Mouse (Mus musculus) right cerebral cortex, postnatal 4 days (tissue): ENCODE results near the gene Cnnm2.
A peak's percentile ranks its signal among the peaks of the same experiment; 100 is the strongest.

ENCODE experiments used
- DNase-seq: peaks from one replicate; pipeline ENCODE4 v3.0.0-alpha.2; 2022

Gene Cnnm2

DNA sequence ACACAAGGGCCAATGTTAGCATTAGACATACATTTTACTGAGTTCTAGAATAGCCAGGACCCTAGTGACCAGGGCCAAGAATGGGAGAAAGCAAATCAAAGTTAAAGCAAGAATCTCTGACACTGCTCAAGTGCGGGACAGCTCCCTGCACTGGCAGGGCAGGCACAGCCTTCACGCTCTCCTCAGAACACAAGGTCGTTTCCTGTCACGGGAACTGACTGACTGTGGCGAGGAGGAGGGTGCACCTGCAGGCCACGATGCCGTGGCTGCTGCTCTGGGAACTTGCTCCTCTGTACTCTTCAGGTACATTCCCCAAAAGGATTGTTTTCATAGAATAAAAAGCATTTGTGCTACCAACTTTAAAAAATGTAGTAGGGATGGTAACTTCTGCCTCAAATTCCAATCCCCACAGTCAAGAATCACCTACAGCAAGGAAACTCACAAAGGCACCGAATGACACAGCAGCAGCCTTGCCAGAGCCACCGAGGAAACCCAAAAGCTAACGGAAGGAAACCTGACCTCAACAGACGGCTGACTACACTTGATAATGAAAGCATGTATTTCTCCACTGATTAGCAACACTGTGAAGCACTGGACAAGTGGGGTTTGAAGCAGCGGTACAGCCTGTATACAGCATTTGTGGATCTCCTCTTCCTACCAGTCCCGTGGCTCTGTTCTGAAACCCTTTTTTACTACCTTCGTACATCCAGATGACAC, 126.6 kb downstream of the Cnnm2 start:
- no peak for DNase-seq

- no peak for DNase-seq
These were observed 128.3 kb downstream of the Cnnm2 start for GRCm38 (mm10) chr19:46889666-46890065.

DNA sequence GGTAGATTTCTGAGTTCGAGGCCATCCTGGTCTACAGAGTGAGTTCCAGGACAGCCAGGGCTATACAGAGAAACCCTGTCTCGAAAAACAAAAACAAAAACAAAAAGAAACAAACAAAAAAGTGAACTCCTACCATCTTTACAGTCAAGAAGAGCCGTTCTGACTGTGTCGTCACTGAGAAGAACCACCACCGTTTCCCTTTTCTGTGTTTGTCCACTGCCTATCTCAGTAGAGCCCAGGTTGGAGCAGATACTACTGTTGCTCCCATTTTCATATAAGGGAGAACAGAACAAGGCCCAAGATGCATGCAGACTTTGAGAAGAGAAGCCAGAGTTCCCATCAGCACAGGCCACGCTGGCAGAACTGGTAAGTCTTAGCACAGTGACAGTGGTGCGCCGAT, 129.3 kb downstream of the Cnnm2 start:
- DNase-seq = no peak

DNA sequence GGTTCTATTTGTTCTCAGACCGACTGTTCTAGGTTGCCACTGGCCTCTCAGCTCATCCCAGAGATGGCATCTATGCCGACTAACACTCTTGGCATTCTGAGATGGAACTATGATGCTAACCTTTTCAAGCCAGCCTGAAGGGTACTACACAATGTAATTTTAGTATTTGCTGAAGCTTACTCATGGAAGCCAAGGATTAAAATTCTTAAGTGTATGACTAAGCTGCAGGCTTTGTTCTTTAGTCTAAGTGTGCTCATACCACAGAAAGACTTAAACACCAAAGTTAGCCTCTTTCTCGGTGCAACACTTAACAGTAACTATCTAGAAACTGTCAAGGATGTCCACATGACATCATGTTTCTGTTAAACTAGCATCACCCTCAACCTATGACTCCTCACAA, 131.5 kb downstream of the Cnnm2 start:
- DNase-seq = no peak

DNA sequence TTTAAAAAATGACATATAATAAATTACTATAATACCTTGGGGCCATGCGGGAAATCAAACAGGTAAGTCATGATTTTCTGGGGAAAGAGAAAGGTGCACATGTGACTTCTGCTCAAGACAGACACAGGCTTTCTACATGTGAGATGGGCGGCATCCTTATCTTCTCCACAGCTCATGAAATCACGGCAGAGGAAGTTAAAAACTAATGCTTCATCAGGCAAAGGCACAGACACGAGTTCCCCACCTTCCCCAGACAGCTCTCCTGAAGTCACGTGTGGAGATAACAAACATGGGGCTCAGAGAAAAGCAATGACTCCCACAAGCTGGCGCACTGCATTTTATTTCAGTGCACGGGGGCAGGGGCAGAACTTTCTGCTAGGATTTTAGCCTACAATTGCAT, 132.1 kb downstream of the Cnnm2 start:
- no peak for DNase-seq

DNA sequence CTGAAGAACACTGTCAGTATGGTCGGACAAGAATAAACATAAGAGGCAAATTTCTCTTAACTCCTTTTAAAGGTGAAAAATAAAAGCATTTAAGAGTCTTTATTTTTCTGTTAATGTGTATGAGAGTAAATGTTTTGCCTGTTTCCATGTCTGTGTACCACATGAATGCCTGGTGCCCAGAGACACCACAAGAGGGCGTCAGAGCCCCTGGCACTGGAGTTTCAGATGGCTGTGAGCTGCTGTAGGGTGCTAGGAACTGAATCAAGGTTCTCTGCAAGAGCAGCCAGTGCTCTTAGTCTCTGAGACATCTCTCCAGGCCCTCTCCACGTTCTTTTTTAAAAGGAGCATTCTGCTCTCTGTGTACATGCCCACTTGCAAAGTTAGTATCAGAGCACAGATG, 135.7 kb downstream of the Cnnm2 start:
- no peak for DNase-seq

- DNase-seq = no peak
These were observed 136.8 kb downstream of the Cnnm2 start for GRCm38 (mm10) chr19:46898222-46898621.

GRCm38 (mm10) chr19:46899306-46899705, 137.9 kb downstream of the Cnnm2 start:
- no peak for DNase-seq

DNA sequence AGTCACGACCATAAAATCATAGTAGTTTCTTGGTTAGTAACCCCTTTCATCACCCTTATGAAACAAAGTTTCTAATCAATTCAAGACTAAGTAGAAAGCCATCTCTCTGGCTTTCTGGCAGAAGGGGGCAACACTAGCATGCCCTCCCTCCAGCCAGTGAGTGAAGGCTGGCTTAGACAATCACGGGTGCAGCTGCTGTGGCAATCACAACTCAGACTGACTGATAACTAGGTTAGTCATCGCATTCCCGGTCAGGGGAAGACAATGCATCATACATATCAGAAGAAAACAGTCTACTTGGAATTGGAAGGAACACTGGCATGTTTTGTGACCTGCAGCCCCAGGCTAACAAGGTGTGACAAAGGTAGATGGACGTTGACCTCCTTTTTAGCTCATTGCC, 138.5 kb downstream of the Cnnm2 start:
- DNase-seq = no peak

- DNase-seq = no peak
These were observed 139.4 kb downstream of the Cnnm2 start for GRCm38 (mm10) chr19:46900786-46901185.

GRCm38 (mm10) chr19:46901323-46901722, 139.9 kb downstream of the Cnnm2 start:
- DNase-seq = no peak

DNA sequence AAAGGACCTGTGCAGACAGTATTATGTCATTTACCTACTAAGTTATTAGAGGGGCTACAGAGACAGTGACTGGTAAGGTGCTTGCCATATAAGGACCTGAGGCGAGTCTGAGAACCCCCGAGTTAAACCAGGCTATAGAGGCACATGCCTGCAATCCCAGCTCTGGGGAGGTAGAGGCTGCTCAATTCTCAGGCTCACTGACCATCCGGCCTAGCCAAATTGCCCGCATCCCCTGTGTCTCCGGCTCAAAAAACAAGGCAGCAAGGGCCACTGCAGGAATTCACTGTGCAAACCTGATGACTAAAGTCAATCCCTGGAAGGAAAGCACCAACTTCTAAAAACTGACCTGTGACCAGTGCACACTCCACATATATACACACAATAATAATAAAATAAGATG, 142.0 kb downstream of the Cnnm2 start:
- no peak for DNase-seq

GRCm38 (mm10) chr19:46904907-46905306, 143.5 kb downstream of the Cnnm2 start:
- DNase-seq = no peak

- DNase-seq = no peak
These were observed 144.0 kb downstream of the Cnnm2 start for GRCm38 (mm10) chr19:46905383-46905782.

GRCm38 (mm10) chr19:46905971-46906370, 144.6 kb downstream of the Cnnm2 start:
- DNase-seq = no peak

DNA sequence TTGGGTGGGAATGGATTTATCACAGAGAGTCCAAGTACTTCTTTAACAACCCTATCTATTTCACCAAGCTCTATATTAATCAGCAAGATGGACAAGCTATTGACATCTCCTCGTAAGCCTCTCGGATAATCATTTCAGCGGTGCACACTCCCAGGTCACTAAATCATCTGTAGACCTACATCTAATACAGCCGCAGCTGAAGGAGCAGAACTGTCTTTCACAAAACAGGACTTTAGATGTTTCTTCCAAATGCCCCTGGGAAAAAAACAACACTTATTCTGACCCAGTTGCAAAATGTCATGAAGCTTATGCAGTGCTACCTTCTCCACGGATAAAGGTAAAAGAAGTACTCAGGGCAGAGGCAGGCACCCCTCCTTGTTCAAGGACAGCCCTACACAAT, 146.8 kb downstream of the Cnnm2 start:
- DNase-seq = no peak

GRCm38 (mm10) chr19:46908977-46909376, 147.6 kb downstream of the Cnnm2 start:
- DNase-seq = no peak

- DNase-seq = no peak
These were observed 150.1 kb downstream of the Cnnm2 start for GRCm38 (mm10) chr19:46911492-46911891.

GRCm38 (mm10) chr19:46913626-46914025, 152.2 kb downstream of the Cnnm2 start:
- no peak for DNase-seq

DNA sequence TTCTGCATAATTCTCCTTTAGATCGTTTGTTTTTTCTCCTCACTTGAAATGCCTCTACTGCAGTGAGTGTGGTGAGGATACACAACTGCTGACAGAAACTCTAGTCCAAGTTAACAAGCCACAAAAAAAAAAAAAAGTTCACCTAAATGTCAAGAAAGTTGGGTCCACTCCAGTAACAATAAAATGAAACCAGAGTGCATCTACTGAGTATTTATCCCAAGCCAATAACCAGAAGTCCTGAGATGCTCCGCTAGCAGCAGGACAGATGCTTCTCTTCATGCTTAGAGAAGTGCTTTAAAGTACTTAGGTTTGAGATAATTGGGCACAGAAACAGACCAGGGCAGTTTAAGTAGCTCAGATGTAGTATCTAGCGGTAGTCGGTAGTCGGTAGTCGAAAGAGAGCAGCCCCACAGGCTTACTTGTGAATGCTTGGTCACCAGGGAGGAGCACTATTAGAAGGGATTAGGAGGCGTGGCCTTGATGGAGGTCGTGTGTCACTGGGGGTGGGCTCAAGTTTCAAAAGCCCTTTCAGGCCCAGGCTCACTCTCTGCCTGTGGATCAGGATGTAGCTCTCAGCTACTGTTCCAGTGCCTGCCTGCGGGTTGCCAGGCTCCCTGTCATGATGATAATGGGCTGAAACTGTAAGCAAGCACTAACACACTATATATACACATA, 154.1 kb downstream of the Cnnm2 start:
- DNase-seq = no peak

DNA sequence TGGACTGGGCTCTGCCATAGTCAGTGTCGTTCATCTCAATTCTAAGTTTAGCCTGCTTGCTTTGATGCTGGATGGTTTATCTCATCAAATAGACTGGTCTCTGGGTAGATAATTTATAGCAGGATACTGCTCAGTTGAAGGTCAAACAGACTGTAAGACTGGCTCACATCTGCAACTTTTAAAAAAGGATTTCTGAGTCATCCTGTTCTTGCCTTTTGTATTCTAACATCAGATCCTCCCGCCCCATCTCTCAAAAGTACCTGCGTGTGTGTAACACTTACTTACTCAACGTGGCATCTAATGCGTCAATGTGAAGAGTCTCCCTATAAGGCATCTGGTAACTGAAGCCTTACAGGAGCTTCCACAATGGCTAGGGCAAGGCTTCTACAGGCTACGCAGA, 159.2 kb downstream of the Cnnm2 start:
- no peak for DNase-seq

GRCm38 (mm10) chr19:46926357-46926756, 165.0 kb downstream of the Cnnm2 start:
- DNase-seq = no peak

DNA sequence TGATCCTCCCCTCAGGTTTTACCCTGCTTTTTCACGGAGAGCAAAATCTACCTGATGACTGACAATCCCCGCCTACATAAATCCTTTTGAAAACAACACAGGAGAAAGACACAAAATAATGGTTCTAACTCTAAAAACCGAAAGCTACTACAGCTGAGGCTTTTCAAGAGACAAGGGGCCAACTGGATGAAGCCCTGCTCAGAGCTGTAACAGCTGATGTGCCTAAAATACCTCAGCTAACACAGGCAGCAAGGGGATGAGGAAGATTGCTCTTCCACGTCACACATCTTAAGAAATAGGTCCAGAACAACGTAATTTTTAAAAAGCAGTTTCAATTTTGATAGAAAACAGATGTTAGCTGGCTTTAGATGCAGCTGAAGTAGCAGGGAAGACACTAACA, 165.6 kb downstream of the Cnnm2 start:
- no peak for DNase-seq

- no peak for DNase-seq
These were observed 166.7 kb downstream of the Cnnm2 start for GRCm38 (mm10) chr19:46928136-46928535.

DNA sequence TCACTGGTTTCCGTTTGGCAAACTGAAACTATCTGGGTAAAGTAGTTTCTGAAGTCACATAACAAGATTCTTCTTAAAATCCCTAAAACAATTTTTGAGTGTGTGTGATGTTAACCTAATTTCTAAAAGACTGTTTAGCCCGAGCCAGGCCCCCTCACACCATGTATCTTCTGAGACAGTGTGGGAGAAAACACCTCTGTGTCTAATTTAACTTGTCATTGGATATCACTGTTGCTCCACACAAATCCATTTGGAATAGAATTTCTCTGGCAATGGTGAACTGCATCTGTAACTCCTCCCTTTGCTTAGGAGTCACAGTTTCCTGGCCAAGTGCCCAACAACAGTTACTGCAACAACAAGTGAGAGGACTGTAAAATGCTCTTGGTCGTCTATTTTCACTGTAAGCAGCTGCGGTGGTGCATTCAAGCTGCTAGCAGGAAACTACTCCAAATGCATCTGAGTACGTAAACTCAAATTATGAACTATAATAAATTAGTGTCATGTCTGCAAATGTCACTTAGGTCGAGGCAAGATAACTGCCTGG, 167.7 kb downstream of the Cnnm2 start:
- peak; percentile 32 for DNase-seq
